Mouse (Mus musculus) ES-Bruce4 (cell line): ENCODE data around the gene Il12rb1. TPM values are rescaled to one million over a fixed set of nuclear protein-coding genes. Genes with fewer than 3 reads are reported as not detected.
A peak's percentile ranks its signal among the peaks of the same experiment; 100 is the strongest.

Experiments used
- H3K27ac ChIP-seq: 2 replicates; pipeline ENCODE4 v1.5.1; 2012; ENCODE audit warnings: low read length, inconsistent platforms; ENCODE audit not compliant: insufficient read depth
- H3K27me3 ChIP-seq: 2 replicates; pipeline ENCODE4 v1.6.1; 2012; ENCODE audit warnings: mild to moderate bottlenecking, low read length, inconsistent platforms; ENCODE audit not compliant: control insufficient read depth, poor library complexity, insufficient read depth, severe bottlenecking
- H3K36me3 ChIP-seq: 2 replicates; pipeline ENCODE4 v1.6.1; 2012; ENCODE audit warnings: inconsistent platforms, mild to moderate bottlenecking, low read length, moderate library complexity; ENCODE audit not compliant: control insufficient read depth, poor library complexity, insufficient read depth, severe bottlenecking
- H3K4me1 ChIP-seq: one replicate; pipeline ENCODE4 v1.8.1; 2011; ENCODE audit warnings: low read length; ENCODE audit not compliant: control insufficient read depth, insufficient read depth
- H3K4me3 ChIP-seq: 2 replicates; pipeline ENCODE4 v1.5.1; 2011; ENCODE audit warnings: low read depth, mild to moderate bottlenecking, low read length
- H3K9ac ChIP-seq: 2 replicates; pipeline ENCODE4 v1.6.1; 2012; ENCODE audit warnings: low read depth, mild to moderate bottlenecking, inconsistent platforms; ENCODE audit not compliant: poor library complexity, severe bottlenecking
- H3K9me3 ChIP-seq: replicated peaks from 2 replicates; pipeline ENCODE4 v1.6.1; 2012; ENCODE audit warnings: mild to moderate bottlenecking, low read length, inconsistent platforms; ENCODE audit not compliant: control insufficient read depth, poor library complexity, insufficient read depth, severe bottlenecking
- CTCF ChIP-seq: IDR thresholded peaks from one replicate; pipeline ENCODE4 v1.8.1; 2011; ENCODE audit warnings: low read depth, low read length
- EP300 ChIP-seq: IDR thresholded peaks from 2 replicates; pipeline ENCODE4 v1.6.1; 2011; ENCODE audit warnings: low read depth, low read length; ENCODE audit not compliant: insufficient read depth
- POLR2A ChIP-seq: IDR thresholded peaks from one replicate; pipeline ENCODE4 v1.8.1; 2011; ENCODE audit warnings: low read length; ENCODE audit not compliant: insufficient read depth
- polyA plus RNA-seq: library from polyadenylated mRNA; stranded (reverse); fragments of >200 nt; gene quantifications from 2 replicates; pipeline ENCODE4 v1.2.4, GENCODE M21; 2011; ENCODE audit warnings: low read depth; ENCODE audit not compliant: missing spikeins, insufficient read depth, insufficient read length

Gene Il12rb1
- polyA plus RNA-seq, 1 experiment = 2.0 TPM

DNA sequence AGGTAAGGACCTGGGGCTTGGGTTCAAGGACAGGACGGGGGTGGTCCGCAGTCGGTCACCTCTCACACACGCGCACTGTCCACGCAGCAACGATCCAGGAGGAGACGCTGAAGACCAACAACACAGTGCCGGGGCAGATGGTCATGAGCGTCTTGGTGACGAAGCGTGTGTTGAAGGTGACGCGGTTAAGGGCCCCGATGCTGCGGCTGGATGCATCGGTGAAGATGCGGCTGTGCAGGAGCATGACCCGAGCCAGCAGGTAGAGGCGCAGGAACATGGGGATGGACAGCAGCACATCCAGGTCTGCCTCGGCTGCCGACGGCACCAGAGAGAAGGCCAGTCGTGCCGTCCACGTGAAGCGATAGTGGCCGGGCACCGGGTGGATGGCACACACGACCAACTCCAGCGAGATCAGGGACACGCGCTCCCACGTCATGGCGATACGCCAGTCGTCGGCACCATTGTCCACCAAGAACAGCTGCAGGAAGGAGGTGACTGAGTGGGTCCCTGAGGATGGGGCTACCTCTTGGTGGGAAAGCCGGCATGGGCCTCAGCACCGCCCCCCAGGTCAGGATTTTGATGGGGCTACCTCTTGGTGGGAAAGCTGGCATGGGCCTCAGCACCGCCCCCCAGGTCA is 44.5 kb downstream of the Il12rb1 start:
- Histone ChIP-seq H3K27me3 (no peaks in the 10 kb centered on the region), H3K4me3 (no peak overlapping the region), H3K9me3 (no peaks in the 10 kb centered on the region), H3K9ac (no peak overlapping the region), H3K27ac (no peak overlapping the region), H3K4me1 (peaks cover 9% of the 10 kb centered on the region), H3K36me3 (no peaks in the 10 kb centered on the region)
- TF ChIP-seq EP300 = no peak
- no peak for TF ChIP-seq POLR2A
- TF ChIP-seq CTCF = no peak

- no peak overlapping the region for H3K27ac ChIP-seq
- no peak overlapping the region for H3K4me3 ChIP-seq
- no peak for TF ChIP-seq CTCF
- no peak for TF ChIP-seq POLR2A
- TF ChIP-seq EP300 = no peak
- no peaks in the 10 kb centered on the region for H3K27me3 ChIP-seq
- no peak overlapping the region for H3K9ac ChIP-seq
- no peaks in the 10 kb centered on the region for H3K9me3 ChIP-seq
- peaks cover 2% of the 10 kb centered on the region for H3K4me1 ChIP-seq
- no peaks in the 10 kb centered on the region for H3K36me3 ChIP-seq
Measured at GRCm38 (mm10) chr8:70853863-70854262, 45.6 kb downstream of the Il12rb1 start.

DNA sequence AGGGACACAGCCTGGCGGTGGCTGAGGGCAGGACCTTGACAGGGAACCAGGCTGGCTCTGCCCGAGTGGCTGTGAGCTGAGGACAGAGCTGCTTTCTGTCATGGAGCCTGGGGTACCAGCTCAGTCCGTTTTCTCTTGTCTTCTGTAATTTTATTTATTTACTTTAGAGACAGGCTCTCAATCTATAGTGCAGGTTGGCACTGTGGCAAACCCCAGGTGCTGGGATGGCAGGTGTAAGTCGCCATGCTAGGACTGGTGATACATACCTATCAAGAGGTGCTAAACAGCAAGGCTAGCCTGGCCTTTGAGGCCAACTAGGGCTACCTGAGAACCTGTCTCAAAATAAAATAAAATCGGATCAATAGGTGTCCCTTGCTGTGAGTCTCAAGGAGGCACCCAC is 47.8 kb downstream of the Il12rb1 start:
- Histone ChIP-seq H3K4me1 (no peaks in the 10 kb centered on the region), H3K9ac (no peak overlapping the region), H3K4me3 (no peak overlapping the region), H3K9me3 (no peaks in the 10 kb centered on the region), H3K36me3 (no peaks in the 10 kb centered on the region), H3K27me3 (no peaks in the 10 kb centered on the region), H3K27ac (no peak overlapping the region)
- TF ChIP-seq POLR2A (no peak), CTCF (no peak), EP300 (no peak)

DNA sequence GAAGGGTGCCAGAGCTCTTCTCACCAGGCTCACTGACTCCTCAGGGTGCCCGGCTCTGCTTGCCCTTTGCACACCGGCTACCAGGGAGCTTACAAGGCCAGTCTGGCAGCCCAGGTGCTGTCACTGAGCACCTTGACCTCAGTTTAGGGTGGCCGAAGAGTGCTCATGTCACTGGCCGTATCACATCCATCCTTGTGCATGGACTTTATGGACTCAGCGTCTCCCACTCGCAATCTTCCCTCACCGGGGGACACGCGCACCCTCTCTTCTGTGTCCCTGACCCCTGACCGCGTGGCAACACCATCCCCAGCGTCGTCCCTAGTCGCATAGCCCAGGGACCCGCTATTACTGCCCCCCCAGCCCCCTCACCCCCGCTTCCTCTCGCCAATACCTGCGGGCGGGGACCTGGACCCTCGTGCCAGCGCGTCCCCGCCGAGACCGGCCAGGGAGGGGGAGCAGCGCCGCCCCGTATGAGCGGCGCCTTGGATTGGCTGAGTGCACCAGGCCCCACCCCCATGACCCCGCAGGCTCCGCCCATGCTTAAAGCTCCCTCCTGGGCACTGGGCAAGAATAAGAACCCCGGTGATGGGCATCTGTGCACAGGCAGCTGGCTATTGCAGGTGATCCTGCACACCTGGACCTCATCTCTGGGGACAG is 48.4 kb downstream of the Il12rb1 start:
- H3K36me3 ChIP-seq = no peaks in the 10 kb centered on the region
- no peak for TF ChIP-seq POLR2A
- H3K9ac ChIP-seq = peak overlapping the region; percentile 13; the same call in 1 of the 2 replicates
- H3K9me3 ChIP-seq = no peaks in the 10 kb centered on the region
- peak overlapping the region; percentile 32 for H3K4me3 ChIP-seq
- H3K27ac ChIP-seq = no peak overlapping the region
- H3K27me3 ChIP-seq = no peaks in the 10 kb centered on the region
- no peaks in the 10 kb centered on the region for H3K4me1 ChIP-seq

GRCm38 (mm10) chr8:70857516-70857915 is 49.3 kb downstream of the Il12rb1 start:
- H3K4me1 ChIP-seq = no peaks in the 10 kb centered on the region
- 0 out of 2 replicates have a peak overlapping the region, but pooled peaks have one; percentile 24 for H3K4me3 ChIP-seq
- H3K36me3 ChIP-seq = no peaks in the 10 kb centered on the region
- no peaks in the 10 kb centered on the region for H3K9me3 ChIP-seq
- H3K27me3 ChIP-seq = peaks cover 6% of the 10 kb centered on the region
- H3K27ac ChIP-seq = no peak overlapping the region
- no peak overlapping the region; the same call in 1 of the 2 replicates for H3K9ac ChIP-seq
- TF ChIP-seq CTCF (no peak), POLR2A (no peak), EP300 (no peak)
